Mouse (Mus musculus): ENCODE measurements at regions not wholly inside any gene's neighbourhood (a gene's known extent, or its start where the extent isn't known, plus 50 kb on each side); places are given as distances from the start of the nearest gene placed in this dataset.

DNA sequence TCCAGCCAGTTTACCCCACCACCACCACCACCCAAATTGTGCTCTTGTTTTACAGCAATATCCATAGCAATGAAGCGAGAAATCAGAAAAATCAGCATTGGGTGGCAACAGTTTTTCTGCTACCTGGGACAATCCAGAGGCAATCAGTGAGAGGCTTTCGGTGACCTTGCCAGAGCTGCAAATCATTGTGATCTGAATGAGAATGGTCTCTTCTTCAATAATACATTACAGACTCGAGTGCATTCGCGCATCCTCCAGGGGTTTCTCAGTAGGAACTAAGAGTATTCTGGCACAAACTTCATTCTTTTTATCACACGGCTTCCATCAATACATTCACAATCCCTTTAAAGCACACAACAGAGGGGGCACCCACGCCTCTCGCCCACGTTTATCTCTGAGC is 91.2 kb downstream of the Srek1 start:
- no peak for ATAC-seq (ENCODE audit: insufficient number of reproducible peaks, low FRiP score, low TSS enrichment)

DNA sequence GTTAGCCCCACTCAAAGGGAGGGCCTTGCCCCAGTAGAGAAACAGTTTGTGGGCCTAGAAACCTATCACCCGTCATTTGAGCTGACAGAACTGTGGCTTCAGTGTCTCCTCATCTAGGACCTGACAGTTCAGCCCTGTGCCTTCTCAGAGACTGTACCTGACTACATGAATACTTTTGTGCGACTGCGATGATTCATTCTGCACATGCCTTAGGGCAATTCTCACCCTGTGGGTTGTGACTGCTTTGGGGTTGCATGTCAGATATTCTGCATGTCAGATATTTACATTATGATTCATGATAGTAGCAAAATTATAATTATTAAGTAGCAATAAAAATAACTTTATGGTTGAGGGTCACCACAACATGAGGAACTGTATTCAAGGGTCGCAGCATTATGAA is 93.7 kb downstream of the Srek1 start:
- no peak for ATAC-seq (ENCODE audit: insufficient number of reproducible peaks, low FRiP score, low TSS enrichment)

DNA sequence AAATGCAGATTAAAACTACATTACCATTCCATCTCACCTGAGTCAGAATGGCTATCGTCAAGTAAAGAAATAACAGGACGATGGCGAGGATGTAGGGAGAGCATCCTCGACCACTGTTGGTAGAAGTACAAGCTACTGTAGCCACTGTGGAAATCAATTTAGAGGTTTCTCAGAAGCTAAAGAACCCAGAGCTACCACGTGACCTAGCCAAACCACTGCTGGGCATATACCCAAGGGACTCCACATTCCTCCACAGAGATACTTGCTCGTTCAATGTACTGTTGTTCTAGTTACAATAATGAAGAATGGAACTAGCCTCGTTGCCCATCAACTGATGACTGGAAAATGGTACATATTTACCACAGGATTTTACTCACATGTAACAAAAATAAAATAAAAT is 94.4 kb downstream of the Srek1 start:
- ATAC-seq (ENCODE audit: insufficient number of reproducible peaks, low FRiP score, low TSS enrichment) = no peak

DNA sequence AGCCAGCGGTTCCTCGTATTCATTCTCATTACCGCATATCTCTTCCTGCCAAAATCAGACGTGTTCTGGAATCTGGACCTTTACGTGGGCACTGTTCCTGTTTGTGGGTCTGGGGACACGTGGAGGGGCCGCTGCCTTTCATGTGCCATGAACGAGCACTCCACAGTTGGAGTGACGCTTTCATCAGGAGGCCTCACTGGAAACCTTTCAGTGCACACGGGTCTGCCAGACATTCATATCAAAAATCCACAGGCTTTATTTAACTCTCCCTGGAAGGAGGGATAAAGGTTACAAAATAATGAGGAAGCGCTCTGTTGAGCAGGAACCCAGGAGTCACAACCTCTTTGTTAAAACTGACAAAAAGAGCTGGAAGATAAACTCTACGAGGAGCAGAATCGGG is 97.6 kb downstream of the Srek1 start:
- ATAC-seq (ENCODE audit: insufficient number of reproducible peaks, low FRiP score, low TSS enrichment) = no peak

DNA sequence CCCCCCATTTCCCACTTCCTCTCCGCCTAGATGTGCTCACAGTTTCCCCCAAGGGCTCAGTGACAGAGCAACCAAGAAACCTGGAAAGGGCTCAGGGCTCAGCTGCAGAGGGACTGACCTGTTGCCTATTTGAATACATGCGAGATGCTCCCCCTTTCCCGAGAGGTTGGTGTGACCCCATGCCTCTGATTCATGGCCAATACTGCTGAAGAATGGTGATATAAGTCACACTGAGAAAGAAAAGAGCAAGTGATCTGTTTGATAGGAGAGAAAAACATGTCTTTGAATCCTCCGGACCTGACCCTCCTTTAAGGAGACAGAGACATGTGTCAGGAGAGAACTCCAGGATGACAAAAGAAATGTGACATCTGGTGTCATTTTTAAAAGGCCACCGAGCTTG is 98.2 kb downstream of the Srek1 start:
- ATAC-seq (ENCODE audit: insufficient number of reproducible peaks, low FRiP score, low TSS enrichment) = no peak

DNA sequence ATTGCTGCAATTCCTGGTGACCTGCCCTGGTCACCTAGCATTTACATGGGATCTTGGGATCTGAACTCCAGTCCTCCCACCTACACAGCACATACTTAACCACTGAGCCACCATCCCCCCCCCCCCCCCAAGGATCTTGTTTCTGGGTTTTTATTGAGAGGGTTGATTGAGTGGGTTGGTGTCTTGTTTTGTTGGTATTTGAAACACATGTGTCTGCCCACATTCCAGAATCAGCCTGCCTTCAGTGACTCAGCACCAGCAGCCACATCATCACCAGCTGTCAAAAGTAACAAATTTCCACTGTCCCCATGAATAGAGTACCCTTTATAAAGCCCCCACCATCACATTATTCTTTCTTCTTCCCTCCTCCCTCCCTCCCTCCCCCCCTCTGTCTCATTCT is 103.8 kb downstream of the Srek1 start:
- ATAC-seq (ENCODE audit: insufficient number of reproducible peaks, low FRiP score, low TSS enrichment) = no peak

DNA sequence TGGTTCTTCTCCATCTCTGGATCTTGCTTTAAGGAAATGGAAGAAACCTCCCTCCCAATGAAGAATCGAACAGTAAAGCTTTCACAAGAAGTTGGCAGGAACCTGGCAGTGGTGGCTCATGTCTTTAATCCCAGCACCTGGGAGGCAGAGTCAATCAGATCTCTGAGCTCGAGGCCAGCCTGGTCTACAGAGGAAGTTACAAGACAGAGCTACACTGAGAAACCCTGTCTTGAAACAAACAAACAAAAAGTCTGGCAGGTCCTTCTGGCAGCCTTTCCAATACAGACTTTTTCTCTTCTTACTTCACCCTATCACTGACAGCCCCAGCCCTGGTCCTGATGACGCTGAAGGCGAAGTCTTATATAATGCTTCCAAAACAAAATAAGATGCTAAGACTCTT is 104.6 kb downstream of the Srek1 start:
- no peak for ATAC-seq (ENCODE audit: insufficient number of reproducible peaks, low FRiP score, low TSS enrichment)

DNA sequence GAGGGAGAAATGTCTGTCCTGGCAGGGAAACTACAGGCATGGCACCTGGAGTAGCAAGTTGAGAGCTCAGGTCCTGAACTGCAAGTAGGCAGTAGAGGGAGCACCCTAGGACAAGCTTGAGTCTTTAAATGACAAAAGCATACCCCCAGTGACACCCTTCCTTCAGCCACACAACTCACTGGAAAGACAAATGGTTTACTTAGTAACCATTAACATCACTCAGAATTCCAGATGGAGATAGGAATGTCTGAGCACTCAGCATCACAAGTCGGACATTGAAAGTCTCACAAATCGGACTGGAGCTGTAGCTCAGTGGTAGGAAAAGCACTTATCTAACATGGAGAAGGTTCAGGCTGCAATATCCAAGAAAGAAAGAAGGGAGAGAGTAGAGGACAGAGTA is 106.7 kb downstream of the Srek1 start:
- ATAC-seq (ENCODE audit: insufficient number of reproducible peaks, low FRiP score, low TSS enrichment) = no peak

DNA sequence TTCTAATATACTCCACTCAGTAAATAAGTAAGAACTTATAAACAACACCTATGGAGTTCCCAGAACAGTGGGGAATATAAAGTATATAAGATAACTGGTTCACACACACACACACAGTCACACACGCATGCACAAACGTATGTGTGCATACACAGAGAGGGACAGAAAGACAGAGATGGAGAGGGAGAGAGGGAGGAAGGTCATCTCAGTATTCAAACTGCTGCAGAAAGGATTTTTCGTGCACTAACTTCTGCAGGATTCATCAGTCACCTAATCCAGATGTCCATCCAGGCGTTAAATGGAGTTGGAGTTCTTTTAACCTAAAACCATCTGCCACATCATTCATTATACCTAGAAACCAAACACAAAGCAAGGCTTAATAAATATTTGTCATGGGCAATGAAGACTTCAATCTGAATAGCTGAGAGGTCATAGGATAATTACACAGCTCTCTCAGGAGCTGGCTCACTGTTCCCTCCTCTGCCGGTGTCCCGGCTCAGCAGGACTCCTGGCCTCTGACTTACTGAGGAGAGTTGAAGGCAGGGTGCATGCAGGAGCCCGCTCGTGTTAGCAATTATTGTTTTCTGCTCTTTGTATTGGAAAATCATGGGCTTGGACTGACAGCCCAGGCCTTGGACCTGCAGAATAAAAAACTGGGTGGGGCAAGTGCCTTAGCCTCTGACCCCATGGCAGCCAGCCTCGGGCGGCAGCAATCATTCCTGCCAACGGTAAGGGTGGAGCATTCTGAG is 114.0 kb downstream of the Srek1 start:
- ATAC-seq (ENCODE audit: insufficient number of reproducible peaks, low FRiP score, low TSS enrichment) = no peak

DNA sequence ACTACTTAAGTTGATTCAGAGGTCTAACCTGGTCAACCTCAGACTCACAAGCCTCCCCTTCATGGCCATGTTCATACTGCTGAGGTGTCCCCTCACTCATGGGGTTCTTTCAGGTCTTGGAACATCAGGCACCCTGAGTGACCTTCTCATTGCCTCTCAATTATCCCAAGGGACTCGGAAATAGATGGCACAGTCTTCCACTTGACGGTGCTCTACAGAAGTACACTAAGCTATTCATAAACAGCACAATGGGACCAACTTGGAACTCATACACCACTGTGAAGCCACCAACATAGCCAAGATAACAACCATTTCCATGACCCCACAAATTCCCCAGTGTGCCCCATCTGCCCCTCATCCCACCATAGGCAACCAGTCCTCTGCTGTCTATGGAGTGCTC is 118.4 kb downstream of the Srek1 start:
- ATAC-seq (ENCODE audit: insufficient number of reproducible peaks, low FRiP score, low TSS enrichment) = no peak

DNA sequence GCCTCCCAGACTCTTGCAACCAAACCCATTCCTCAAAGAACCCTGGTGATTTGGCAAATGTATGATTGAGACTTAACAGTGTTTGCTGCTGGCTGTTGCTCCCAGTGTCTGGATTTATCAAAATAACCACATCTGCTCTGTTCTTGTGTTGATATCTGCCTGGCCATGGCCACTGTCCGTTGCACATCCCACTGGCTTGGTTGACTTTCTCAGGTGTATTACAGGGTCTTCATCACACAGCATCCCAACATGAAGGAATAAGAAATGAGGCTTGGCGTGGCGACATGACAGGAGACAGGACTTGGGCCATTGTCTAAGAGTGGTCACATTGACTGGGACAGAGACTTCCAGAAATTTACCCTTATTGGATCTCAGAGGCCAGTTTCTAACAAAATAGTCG is 121.2 kb downstream of the Srek1 start:
- no peak for ATAC-seq (ENCODE audit: insufficient number of reproducible peaks, low FRiP score, low TSS enrichment)

DNA sequence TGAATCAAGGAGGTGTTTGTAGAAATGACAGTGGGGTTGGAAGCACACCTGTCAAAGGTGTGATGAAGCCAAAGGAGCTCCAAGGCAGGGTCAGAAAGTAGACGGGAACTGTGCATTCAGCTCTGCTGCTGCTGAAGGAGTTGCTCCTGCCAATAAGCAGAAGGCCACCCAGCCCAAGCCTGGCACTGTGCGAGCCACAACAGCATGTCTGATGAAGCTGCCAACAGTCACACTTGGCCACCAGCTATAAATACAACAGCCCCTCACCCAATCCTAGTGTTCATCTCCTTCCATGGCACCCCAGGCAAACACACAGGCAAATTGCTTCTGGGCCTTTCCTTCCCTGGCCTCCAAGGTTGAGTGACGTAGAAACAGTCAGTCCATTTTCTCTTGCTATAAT is 125.0 kb downstream of the Srek1 start:
- ATAC-seq (ENCODE audit: insufficient number of reproducible peaks, low FRiP score, low TSS enrichment) = no peak

DNA sequence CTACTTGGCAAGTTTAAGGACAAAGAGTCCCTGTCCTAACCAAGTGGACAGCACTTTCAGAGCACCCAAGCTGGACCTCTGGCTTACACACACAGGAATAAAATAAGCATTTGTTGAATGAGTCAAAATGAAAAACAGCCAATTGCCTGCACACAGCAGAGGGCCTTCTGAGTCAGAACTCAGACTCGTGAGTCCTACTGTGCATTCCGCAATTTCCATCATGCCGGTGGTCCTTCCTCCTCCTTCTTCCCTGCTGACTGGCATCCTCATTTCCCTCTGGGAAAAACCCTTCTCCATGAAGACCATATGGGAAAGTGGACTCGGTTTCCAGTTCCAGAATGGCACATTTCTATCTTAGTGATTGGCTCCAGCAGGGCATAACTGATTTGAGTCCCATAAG is 126.4 kb downstream of the Srek1 start:
- no peak for ATAC-seq (ENCODE audit: insufficient number of reproducible peaks, low FRiP score, low TSS enrichment)

DNA sequence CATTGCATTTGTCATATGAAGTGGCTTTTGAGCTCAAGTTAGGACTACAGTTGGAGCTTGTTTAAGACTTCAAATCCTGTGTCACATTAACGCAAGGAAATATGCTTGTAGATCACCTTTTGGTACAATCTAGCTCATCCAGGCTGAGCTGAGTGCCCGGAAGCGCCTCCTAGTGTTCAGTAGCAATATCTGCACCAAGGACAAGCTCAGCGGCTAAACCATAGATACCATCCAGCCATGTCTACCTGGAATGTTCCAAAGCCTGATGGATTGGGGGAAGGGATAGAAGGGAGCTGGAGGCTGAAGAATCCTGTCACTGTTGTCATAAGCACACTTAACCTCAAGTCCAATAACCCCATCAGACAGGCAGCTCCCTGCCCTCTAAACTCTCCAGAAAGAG is 128.4 kb downstream of the Srek1 start:
- ATAC-seq (ENCODE audit: insufficient number of reproducible peaks, low FRiP score, low TSS enrichment) = no peak; the same call in 1 of the 2 replicates

DNA sequence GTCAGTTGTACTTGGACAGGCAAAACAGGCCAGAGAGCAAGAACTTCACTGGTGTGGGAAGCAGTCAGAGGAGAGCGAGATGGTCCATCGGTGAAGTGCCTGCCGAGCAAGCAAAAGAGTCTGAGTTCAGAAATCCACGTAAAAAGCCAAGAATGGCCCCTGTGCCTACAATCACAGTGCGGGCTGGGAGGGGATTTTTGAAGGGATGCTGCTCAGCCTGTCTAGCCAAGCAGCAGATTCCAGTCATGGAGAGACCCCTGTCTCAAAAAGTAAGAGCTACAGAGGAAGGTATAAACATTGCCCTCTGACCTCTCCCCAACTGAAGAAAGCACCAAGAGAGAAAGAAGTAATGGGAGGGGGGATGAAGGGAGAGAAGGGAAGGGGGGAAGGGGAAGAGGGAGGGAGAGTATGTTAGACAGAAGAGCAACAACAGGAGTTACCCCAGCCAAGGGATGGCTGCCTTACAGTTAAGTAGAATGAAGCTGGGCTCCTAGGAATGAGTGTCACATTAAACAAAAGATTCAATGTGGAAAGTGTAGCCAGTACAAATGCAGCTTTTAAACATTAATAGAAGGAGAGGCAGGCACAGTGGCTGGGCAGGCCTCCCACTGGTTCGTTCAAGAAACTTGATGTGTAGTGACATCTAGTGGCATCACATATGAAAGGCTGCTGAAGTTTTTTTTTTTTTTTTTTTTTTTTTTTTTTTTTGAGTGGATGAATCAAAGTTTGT is 130.2 kb downstream of the Srek1 start:
- ATAC-seq (ENCODE audit: insufficient number of reproducible peaks, low FRiP score, low TSS enrichment) = no peak

DNA sequence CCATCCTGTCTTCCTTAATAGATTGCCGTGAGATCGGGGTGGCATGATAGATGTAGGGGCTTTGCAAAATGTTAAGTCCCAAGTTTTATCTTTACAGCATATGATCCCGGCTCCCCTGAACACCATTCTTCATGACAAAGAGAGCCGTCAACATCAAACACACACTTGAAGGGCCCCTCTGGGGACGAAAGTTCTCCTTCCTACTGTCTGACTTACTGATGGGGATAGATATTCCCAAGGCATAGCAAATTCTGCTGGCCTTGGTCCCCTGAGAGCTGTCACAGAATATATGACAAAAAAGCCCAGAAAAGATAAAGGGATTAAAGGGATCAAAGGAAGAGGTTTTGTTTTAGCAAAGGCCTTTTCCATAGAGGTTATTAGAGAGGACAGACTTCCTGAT is 130.9 kb downstream of the Srek1 start:
- ATAC-seq (ENCODE audit: insufficient number of reproducible peaks, low FRiP score, low TSS enrichment) = no peak

DNA sequence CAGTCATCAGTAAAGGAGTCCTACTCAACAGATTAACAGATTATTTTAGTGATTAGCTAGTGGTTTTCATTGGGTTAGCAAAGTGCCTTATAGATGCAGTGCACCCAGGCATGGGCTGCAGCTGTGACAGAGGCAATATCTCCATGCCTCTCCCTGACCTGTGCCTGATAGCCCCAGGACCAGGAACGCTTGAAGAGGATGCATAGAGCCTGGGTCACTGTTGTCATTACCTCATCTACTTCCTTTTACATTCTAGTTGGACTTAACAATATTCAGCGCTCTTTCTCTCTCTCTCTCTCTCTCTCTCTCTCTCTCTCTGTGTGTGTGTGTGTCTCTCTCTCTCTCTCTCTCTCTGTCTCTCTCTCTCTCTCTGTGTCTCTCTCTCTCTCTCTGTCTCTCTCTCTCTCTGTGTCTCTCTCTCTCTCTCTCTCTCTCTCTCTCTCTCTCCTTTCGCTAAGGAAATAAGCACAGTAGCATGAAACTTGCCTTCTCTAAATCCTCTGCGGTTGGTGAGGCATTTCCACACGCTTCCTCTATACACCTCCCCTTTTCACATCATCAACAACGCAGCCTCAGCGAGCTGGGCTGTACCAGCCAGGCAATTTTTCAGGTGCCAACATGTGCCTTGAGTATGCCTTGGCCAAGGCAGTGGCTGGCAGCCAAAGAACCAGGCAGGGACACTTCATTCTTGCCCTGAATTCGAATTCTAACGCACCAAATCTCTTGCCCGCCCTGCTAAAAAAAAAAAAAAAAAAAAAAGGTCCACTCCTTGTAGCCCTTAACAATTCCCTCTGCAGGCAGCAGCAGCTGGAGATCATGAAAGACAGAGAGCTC is 131.6 kb downstream of the Srek1 start:
- ATAC-seq (ENCODE audit: insufficient number of reproducible peaks, low FRiP score, low TSS enrichment) = no peak

DNA sequence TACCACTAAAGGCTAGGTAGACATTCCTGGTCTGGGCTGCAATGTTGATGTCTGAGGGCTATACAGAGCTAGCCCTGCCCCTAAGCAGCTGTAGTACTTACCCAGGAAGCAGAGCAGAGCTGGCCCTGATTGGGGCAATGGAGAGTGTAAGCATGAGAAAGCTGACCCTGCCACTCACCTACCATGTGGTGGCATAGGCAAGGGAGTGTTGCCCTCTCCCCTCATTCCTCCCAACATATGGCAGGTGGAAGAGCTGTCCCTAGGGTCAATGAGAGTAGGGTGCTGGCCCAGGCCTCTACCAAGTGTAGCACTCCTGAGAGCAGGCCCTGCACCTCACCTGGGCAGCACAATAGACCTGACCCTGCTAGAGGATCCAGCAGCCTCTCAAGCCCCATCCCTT is 136.4 kb downstream of the Srek1 start:
- 0 out of 2 replicates have a peak, but pooled peaks have one; percentile 22 for ATAC-seq (ENCODE audit: insufficient number of reproducible peaks, low FRiP score, low TSS enrichment)

DNA sequence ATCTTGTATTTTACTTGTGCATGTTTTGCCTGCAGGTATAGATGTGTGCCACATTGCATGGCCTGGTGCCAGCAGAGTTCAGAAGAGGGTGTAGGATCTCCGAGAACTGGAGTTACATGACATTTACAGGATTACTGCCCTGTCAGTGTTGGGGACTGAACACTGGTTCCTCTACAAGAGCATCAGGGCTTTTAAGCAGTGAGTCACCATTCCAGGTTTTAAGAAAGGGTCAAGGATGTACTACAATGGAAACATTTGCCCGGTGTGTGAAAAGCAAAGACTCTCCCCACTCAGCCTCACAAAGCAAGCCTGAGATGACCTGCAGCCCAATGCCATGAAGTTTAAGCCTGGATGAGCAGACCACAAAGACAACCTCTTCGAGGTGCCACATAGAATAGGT is 137.0 kb downstream of the Srek1 start:
- ATAC-seq (ENCODE audit: insufficient number of reproducible peaks, low FRiP score, low TSS enrichment) = no peak

DNA sequence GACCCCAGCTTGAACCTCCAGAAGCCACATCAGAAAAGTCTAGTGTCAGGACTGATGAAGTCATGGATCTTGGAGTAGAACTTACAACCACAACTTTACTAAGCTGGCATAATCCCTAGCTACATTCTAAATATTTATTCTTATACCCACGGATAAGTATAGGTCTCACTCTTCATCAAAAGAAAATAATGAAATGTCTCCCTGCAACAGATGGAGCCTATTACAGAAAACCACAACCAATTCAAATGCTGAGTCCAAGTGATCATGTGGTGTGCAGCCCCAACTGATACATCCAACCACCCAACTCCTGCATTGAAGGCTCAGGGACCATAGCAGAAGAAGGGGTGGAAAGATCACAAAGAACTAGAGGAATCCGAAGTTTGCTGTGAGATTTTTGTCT is 137.8 kb downstream of the Srek1 start:
- ATAC-seq (ENCODE audit: insufficient number of reproducible peaks, low FRiP score, low TSS enrichment) = no peak

DNA sequence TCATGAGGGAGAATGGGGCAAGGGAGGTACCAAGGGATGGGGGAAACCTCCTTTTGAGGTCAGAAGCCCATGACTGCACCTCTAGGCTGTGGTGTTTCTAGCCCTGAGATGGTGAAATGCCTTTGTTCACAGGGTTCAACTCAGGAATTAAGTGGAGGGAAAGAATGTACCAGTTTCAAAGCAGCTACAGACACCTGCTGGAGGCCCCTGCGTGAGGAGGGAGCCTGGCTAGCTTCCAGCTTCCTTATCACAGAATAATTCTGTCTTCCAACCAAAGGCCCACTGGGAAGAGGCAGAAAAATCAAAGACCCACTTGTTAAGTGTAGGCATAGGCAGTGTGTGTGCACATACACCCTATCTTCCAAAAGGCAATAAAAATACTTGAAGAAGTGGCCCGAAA is 150.6 kb downstream of the Srek1 start:
- ATAC-seq (ENCODE audit: insufficient number of reproducible peaks, low FRiP score, low TSS enrichment) = no peak

Data from cerebellum, adult (tissue).